Mouse (Mus musculus) brain, adult 2 months (tissue): Measurements from ENCODE around the gene Calcb.

Experiments used
- DNase-seq: peaks from one replicate; pipeline ENCODE4 v3.0.0; 2011; ENCODE audit warnings: low read depth, low spot score

Gene Calcb

GRCm38 (mm10) chr7:114753471-114753870 is 35.0 kb downstream of the Calcb start:
- DNase-seq: no peak

GRCm38 (mm10) chr7:114754196-114754595 is 35.8 kb downstream of the Calcb start:
- DNase-seq: no peak

DNA sequence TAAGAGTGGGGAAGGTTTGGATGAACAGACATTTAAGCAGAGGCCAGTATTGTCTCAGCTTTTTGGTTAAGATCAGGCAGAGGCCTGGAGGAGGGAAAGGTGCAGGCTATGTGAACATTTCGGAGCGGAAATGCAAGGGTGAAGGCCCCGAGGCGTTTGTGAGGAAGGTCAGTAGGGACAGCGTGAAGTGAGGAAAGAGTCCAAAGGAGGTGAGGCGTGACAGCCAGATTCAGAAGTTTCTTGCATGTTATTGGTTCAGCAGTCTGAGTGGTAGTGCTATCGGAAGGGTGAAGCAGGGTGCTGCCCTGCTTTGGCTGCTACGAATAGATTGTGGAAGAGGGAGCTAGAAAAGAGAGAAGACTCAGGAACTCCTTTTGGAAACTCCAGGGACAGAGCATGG is 36.2 kb downstream of the Calcb start:
- DNase-seq: no peak

DNA sequence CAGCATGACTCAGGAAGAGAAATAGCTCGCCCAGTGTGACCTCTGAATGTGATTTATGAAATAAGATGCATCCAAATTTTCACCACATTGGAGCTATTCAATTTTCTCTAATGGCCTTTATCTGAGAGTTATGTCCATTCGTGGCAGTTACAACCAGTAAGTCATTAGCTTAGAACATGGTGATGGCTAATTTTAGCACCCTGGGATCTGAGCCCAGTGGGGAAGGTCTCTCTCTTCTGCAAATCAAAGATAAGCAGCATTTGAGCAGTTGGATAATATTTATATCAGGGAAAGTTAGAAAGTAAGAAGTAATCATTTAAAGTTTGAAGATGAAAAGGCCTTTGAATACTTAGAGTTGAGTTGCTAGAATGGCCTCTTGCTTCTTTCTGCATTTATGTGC is 44.2 kb downstream of the Calcb start:
- no peak for DNase-seq

DNA sequence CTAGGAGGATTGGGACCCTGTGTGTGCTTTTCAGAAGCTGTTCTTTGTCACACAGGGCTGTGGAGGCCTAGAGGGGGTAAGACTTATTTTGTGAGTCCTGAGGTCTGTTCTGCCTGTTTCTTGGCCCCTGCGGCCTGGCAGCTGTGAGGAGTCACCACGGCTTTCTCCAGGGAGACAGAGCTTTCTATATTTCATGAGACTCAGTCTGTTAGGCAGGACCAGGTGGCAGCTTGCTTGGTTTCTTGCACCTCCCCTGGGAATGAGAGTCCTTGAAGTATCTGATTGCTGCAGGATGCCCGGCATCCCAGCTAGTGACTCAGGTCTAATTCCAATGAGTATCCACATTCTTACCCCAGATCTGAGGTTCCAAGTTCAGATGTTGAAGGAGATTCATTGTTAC is 46.8 kb downstream of the Calcb start:
- no peak for DNase-seq

GRCm38 (mm10) chr7:114766523-114766922 is 48.1 kb downstream of the Calcb start:
- DNase-seq: no peak

DNA sequence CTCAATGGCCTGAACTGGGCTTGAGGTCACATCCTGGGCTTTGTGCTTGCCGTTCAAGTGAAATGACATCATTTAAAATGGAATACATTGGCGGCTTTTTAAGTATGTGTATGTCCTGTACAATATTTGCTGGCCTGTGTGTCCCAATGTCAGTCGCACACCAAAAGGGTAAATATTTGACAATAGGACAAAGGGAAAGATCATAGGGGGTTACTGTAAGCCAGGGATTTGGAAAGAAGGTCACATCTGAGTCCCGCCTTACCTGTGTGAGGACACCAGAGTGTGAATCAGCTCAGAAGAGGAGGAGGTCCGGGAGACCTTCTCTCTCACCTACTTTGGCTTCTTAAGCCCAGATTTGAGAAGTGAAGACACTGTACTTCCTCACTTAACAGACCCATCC is 50.1 kb downstream of the Calcb start:
- no peak for DNase-seq

DNA sequence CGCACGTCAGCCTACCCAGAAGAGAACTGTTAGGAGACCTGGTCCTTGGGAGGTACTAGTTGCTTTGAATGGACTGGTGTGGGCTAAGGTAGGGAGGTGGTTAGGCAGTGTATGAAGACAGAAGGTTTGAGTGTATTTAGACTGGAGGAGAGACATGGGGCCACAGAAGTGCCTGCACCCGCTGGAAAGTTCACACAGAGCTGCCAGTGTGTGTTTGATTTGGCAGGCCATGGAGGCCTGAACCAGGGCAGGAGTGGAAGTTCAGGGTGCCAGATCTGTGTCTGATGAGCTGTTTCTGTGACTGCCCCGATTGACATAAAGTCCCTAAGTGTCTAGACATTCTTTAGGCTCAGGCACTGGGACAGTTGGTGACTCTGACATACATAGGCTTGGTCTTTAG is 50.6 kb downstream of the Calcb start:
- no peak for DNase-seq

GRCm38 (mm10) chr7:114770586-114770985 is 52.1 kb downstream of the Calcb start:
- no peak for DNase-seq

- DNase-seq: no peak
Measured at GRCm38 (mm10) chr7:114771801-114772200, 53.4 kb downstream of the Calcb start.
